Mouse (Mus musculus): ENCODE results near the gene Asic2. TPM values are rescaled to one million over a fixed set of nuclear protein-coding genes. Genes with fewer than 3 reads are reported as not detected.

The Asic2 gene
- polyA plus RNA-seq, 1 experiment, result 39.7 TPM

GRCm38 (mm10) chr11:80946163-80946562, 1022.1 kb downstream of the Asic2 start:
- no peak for DNase-seq
- Histone ChIP-seq H3K4me1 (ENCODE audit: control insufficient read depth, insufficient read depth, low read length) (0 out of 2 replicates have a peak, but pooled peaks cover 4% of the 10 kb centered on the region), H3K27me3 (ENCODE audit: control insufficient read depth, insufficient read depth, low read length) (no peaks in the 10 kb centered on the region), H3K27ac (ENCODE audit: insufficient read depth, low read length) (no peak overlapping the region), H3K4me3 (replicated peaks; ENCODE audit: insufficient read depth, low read depth, low read length) (no peak overlapping the region)
- WGBS, result 93% methylated on average over 6 of the region's 6 CpGs
- no peak for TF ChIP-seq POLR2A (IDR thresholded peaks at IDR 0.05; ENCODE audit: borderline replicate concordance, insufficient read depth, low read length)
- no peak for TF ChIP-seq CTCF (IDR thresholded peaks at IDR 0.05; ENCODE audit: borderline replicate concordance, insufficient read depth, low read depth, low read length)

- TF ChIP-seq CTCF (IDR thresholded peaks at IDR 0.05; ENCODE audit: borderline replicate concordance, insufficient read depth, low read depth, low read length) (no peak), POLR2A (IDR thresholded peaks at IDR 0.05; ENCODE audit: borderline replicate concordance, insufficient read depth, low read length) (no peak)
- Histone ChIP-seq H3K27me3 (ENCODE audit: control insufficient read depth, insufficient read depth, low read length) (no peaks in the 10 kb centered on the region), H3K4me3 (replicated peaks; ENCODE audit: insufficient read depth, low read depth, low read length) (no peak overlapping the region), H3K27ac (ENCODE audit: insufficient read depth, low read length) (no peak overlapping the region), H3K4me1 (ENCODE audit: control insufficient read depth, insufficient read depth, low read length) (no peaks in the 10 kb centered on the region)
- 74% methylated on average over 19 of the region's 19 CpGs for WGBS
- no peak for DNase-seq
Measured at GRCm38 (mm10) chr11:80923286-80923951, 1044.8 kb downstream of the Asic2 start.

GRCm38 (mm10) chr11:80918332-80918731, 1049.9 kb downstream of the Asic2 start:
- no peak for DNase-seq
- Histone ChIP-seq H3K27me3 (ENCODE audit: control insufficient read depth, insufficient read depth, low read length) (no peaks in the 10 kb centered on the region), H3K27ac (ENCODE audit: insufficient read depth, low read length) (no peak overlapping the region), H3K4me3 (replicated peaks; ENCODE audit: insufficient read depth, low read depth, low read length) (no peak overlapping the region), H3K4me1 (ENCODE audit: control insufficient read depth, insufficient read depth, low read length) (no peaks in the 10 kb centered on the region)
- TF ChIP-seq CTCF (IDR thresholded peaks at IDR 0.05; ENCODE audit: borderline replicate concordance, insufficient read depth, low read depth, low read length) (no peak), POLR2A (IDR thresholded peaks at IDR 0.05; ENCODE audit: borderline replicate concordance, insufficient read depth, low read length) (no peak)
- WGBS, result 91% methylated on average over 5 of the region's 5 CpGs

GRCm38 (mm10) chr11:80917688-80918087, 1050.6 kb downstream of the Asic2 start:
- no peaks in the 10 kb centered on the region for H3K4me1 ChIP-seq (ENCODE audit: control insufficient read depth, insufficient read depth, low read length)
- peak; percentile 31; the same call in 1 of the 2 replicates for TF ChIP-seq CTCF (IDR thresholded peaks at IDR 0.05; ENCODE audit: borderline replicate concordance, insufficient read depth, low read depth, low read length)
- TF ChIP-seq POLR2A (IDR thresholded peaks at IDR 0.05; ENCODE audit: borderline replicate concordance, insufficient read depth, low read length), result no peak
- H3K4me3 ChIP-seq (replicated peaks; ENCODE audit: insufficient read depth, low read depth, low read length), result no peak overlapping the region
- no peak for DNase-seq
- H3K27me3 ChIP-seq (ENCODE audit: control insufficient read depth, insufficient read depth, low read length), result no peaks in the 10 kb centered on the region
- H3K27ac ChIP-seq (ENCODE audit: insufficient read depth, low read length), result no peak overlapping the region

- no peaks in the 10 kb centered on the region for H3K27me3 ChIP-seq (ENCODE audit: control insufficient read depth, insufficient read depth, low read length)
- 31% methylated on average over 4 of the region's 4 CpGs for WGBS
- no peaks in the 10 kb centered on the region for H3K4me1 ChIP-seq (ENCODE audit: control insufficient read depth, insufficient read depth, low read length)
- H3K4me3 ChIP-seq (replicated peaks; ENCODE audit: insufficient read depth, low read depth, low read length), result no peak overlapping the region
- H3K27ac ChIP-seq (ENCODE audit: insufficient read depth, low read length), result no peak overlapping the region
- TF ChIP-seq POLR2A (IDR thresholded peaks at IDR 0.05; ENCODE audit: borderline replicate concordance, insufficient read depth, low read length) (no peak), CTCF (IDR thresholded peaks at IDR 0.05; ENCODE audit: borderline replicate concordance, insufficient read depth, low read depth, low read length) (no peak)
- peak in 1 of 2 experiments; percentile 39 for DNase-seq
Measured at GRCm38 (mm10) chr11:80913408-80914024, 1054.7 kb downstream of the Asic2 start.

- Histone ChIP-seq H3K27ac (ENCODE audit: insufficient read depth, low read length) (no peak overlapping the region), H3K4me1 (ENCODE audit: control insufficient read depth, insufficient read depth, low read length) (no peaks in the 10 kb centered on the region; the same call in 1 of the 2 replicates), H3K4me3 (replicated peaks; ENCODE audit: insufficient read depth, low read depth, low read length) (no peak overlapping the region), H3K27me3 (ENCODE audit: control insufficient read depth, insufficient read depth, low read length) (no peaks in the 10 kb centered on the region)
- TF ChIP-seq POLR2A (IDR thresholded peaks at IDR 0.05; ENCODE audit: borderline replicate concordance, insufficient read depth, low read length) (no peak), CTCF (IDR thresholded peaks at IDR 0.05; ENCODE audit: borderline replicate concordance, insufficient read depth, low read depth, low read length) (no peak)
- 89% methylated on average over 5 of the region's 5 CpGs for WGBS
- no peak for DNase-seq
Measured at GRCm38 (mm10) chr11:80912721-80913120, 1055.5 kb downstream of the Asic2 start.

GRCm38 (mm10) chr11:80907820-80908219, 1060.4 kb downstream of the Asic2 start:
- no peaks in the 10 kb centered on the region for H3K27me3 ChIP-seq (ENCODE audit: control insufficient read depth, insufficient read depth, low read length)
- no peak overlapping the region for H3K4me3 ChIP-seq (replicated peaks; ENCODE audit: insufficient read depth, low read depth, low read length)
- H3K27ac ChIP-seq (ENCODE audit: insufficient read depth, low read length), result no peak overlapping the region
- 79% methylated on average over 6 of the region's 6 CpGs for WGBS
- no peak for DNase-seq
- H3K4me1 ChIP-seq (ENCODE audit: control insufficient read depth, insufficient read depth, low read length), result no peaks in the 10 kb centered on the region; the same call in 1 of the 2 replicates
- no peak for TF ChIP-seq POLR2A (IDR thresholded peaks at IDR 0.05; ENCODE audit: borderline replicate concordance, insufficient read depth, low read length)
- TF ChIP-seq CTCF (IDR thresholded peaks at IDR 0.05; ENCODE audit: borderline replicate concordance, insufficient read depth, low read depth, low read length), result no peak

- peak; percentile 64 to 71 for DNase-seq
- WGBS, result 45% methylated on average over 4 of the region's 4 CpGs
- peak; percentile 87 for TF ChIP-seq CTCF (IDR thresholded peaks at IDR 0.05; ENCODE audit: borderline replicate concordance, insufficient read depth, low read depth, low read length)
- no peak for TF ChIP-seq POLR2A (IDR thresholded peaks at IDR 0.05; ENCODE audit: borderline replicate concordance, insufficient read depth, low read length)
- Histone ChIP-seq H3K4me1 (ENCODE audit: control insufficient read depth, insufficient read depth, low read length) (no peaks in the 10 kb centered on the region; the same call in 1 of the 2 replicates), H3K27me3 (ENCODE audit: control insufficient read depth, insufficient read depth, low read length) (no peaks in the 10 kb centered on the region), H3K4me3 (replicated peaks; ENCODE audit: insufficient read depth, low read depth, low read length) (no peak overlapping the region), H3K27ac (ENCODE audit: insufficient read depth, low read length) (no peak overlapping the region)
Measured at GRCm38 (mm10) chr11:80906456-80906855, 1061.8 kb downstream of the Asic2 start.
